Mouse (Mus musculus): ENCODE data around the gene Stat5a. TPM values are rescaled to one million over a fixed set of nuclear protein-coding genes. Genes with fewer than 3 reads are reported as not detected.

The Stat5a gene
- polyA plus RNA-seq, 1 experiment, result 3.6 TPM

DNA sequence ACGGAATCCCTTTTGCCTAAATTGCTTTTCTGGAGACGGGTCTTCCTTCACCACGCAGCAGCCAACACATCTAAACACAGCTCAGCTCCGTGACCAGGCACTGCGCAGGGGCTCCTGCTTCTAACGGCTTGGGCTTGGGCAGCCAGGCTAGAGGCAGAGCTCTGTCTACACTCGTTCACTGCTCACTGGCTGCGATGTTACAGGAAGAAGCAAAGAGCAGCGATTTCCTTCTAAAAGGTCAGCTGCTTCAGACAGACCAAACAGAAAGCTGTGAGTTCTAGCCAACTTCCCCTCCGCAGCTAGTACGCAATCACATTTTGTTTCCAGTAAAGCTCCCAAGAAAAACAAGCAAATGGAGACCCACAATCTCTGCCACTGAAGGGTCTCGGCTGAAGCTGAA lies 36.8 kb upstream of the Stat5a start:
- no peaks in the 10 kb centered on the region for H3K36me3 ChIP-seq (ENCODE audit: control insufficient read depth, insufficient read depth, low read length, poor library complexity, severe bottlenecking)
- H3K27me3 ChIP-seq (ENCODE audit: control insufficient read depth, insufficient read depth, low read length, poor library complexity, severe bottlenecking), result no peaks in the 10 kb centered on the region
- H3K9ac ChIP-seq (ENCODE audit: low read depth, poor library complexity, severe bottlenecking), result no peak overlapping the region
- no peak overlapping the region for H3K4me3 ChIP-seq (ENCODE audit: low read depth, low read length)
- H3K9me3 ChIP-seq (replicated peaks; ENCODE audit: control insufficient read depth, insufficient read depth, low read length, poor library complexity, severe bottlenecking), result no peaks in the 10 kb centered on the region
- H3K4me1 ChIP-seq (ENCODE audit: control insufficient read depth, insufficient read depth, low read length), result no peaks in the 10 kb centered on the region
- no peak overlapping the region for H3K27ac ChIP-seq (ENCODE audit: insufficient read depth, low read length)
- TF ChIP-seq POLR2A (IDR thresholded peaks at IDR 0.05; ENCODE audit: insufficient read depth, low read length), result no peak
- no peak for TF ChIP-seq CTCF (IDR thresholded peaks at IDR 0.05; ENCODE audit: low read depth, low read length)
- TF ChIP-seq EP300 (IDR thresholded peaks at IDR 0.05; ENCODE audit: insufficient read depth, low read depth, low read length), result no peak

DNA sequence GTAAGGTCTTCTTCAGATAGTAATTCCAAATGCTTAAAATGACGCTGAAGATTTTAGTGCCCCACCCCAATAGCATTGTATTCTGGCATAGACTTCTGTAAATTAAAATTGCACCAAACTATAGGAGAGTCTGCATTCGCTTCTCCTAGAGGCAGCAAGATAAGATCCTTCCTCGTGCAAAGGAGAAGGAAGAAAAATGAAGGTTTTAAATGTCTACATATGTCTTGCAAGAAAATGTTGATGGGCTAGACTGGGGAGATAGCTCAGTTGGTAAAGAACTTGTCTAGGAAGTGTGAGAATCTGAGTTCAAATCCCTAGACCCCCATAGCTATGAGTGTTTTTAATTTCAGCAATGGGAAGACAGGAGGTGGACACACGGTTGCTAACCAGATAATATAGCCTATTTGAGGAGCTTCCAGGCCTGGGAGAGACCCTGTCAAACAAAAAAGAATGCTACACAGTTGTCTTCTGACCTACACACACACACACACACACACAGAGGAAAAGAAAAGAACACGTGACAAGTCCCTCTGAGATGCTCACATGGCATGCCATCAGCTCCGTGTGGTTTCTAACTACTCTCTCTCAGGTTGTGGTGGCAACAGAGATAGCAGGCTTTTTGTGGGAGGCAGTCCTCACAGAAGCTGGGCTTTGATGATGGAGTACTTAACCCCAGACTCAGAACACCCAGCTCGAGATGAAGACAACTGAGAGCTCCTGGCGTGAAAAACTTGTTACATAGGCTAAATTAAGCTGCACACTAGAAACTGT lies 35.4 kb upstream of the Stat5a start:
- Histone ChIP-seq H3K9me3 (replicated peaks; ENCODE audit: control insufficient read depth, insufficient read depth, low read length, poor library complexity, severe bottlenecking) (no peaks in the 10 kb centered on the region), H3K4me3 (ENCODE audit: low read depth, low read length) (no peak overlapping the region), H3K9ac (ENCODE audit: low read depth, poor library complexity, severe bottlenecking) (no peak overlapping the region), H3K36me3 (ENCODE audit: control insufficient read depth, insufficient read depth, low read length, poor library complexity, severe bottlenecking) (no peaks in the 10 kb centered on the region), H3K4me1 (ENCODE audit: control insufficient read depth, insufficient read depth, low read length) (no peaks in the 10 kb centered on the region), H3K27ac (ENCODE audit: insufficient read depth, low read length) (no peak overlapping the region), H3K27me3 (ENCODE audit: control insufficient read depth, insufficient read depth, low read length, poor library complexity, severe bottlenecking) (no peaks in the 10 kb centered on the region)
- TF ChIP-seq CTCF (IDR thresholded peaks at IDR 0.05; ENCODE audit: low read depth, low read length) (no peak), EP300 (IDR thresholded peaks at IDR 0.05; ENCODE audit: insufficient read depth, low read depth, low read length) (no peak), POLR2A (IDR thresholded peaks at IDR 0.05; ENCODE audit: insufficient read depth, low read length) (no peak)

DNA sequence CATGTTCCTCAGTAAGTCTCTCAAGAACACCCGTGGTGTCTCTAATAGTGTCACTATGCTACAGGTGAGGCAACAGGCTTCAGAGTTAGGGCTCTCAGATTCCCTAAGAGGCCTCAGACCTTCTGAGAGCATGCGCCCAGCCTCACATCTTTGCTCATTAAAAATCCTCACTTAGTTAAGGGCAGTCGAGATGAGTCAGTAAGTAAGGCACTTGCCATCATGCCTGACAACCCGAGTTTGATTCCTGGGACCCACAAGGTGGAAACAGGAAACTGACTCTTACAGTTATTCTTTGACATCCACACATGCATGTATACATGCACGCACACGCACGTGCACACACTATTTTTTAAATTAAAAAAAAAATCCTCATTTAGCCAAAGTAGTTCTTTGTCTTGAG lies 34.7 kb upstream of the Stat5a start:
- H3K9me3 ChIP-seq (replicated peaks; ENCODE audit: control insufficient read depth, insufficient read depth, low read length, poor library complexity, severe bottlenecking), result no peaks in the 10 kb centered on the region
- no peaks in the 10 kb centered on the region for H3K4me1 ChIP-seq (ENCODE audit: control insufficient read depth, insufficient read depth, low read length)
- H3K27ac ChIP-seq (ENCODE audit: insufficient read depth, low read length), result no peak overlapping the region
- H3K27me3 ChIP-seq (ENCODE audit: control insufficient read depth, insufficient read depth, low read length, poor library complexity, severe bottlenecking), result no peaks in the 10 kb centered on the region
- H3K4me3 ChIP-seq (ENCODE audit: low read depth, low read length), result no peak overlapping the region
- no peak overlapping the region for H3K9ac ChIP-seq (ENCODE audit: low read depth, poor library complexity, severe bottlenecking)
- H3K36me3 ChIP-seq (ENCODE audit: control insufficient read depth, insufficient read depth, low read length, poor library complexity, severe bottlenecking), result no peaks in the 10 kb centered on the region
- TF ChIP-seq CTCF (IDR thresholded peaks at IDR 0.05; ENCODE audit: low read depth, low read length), result no peak

DNA sequence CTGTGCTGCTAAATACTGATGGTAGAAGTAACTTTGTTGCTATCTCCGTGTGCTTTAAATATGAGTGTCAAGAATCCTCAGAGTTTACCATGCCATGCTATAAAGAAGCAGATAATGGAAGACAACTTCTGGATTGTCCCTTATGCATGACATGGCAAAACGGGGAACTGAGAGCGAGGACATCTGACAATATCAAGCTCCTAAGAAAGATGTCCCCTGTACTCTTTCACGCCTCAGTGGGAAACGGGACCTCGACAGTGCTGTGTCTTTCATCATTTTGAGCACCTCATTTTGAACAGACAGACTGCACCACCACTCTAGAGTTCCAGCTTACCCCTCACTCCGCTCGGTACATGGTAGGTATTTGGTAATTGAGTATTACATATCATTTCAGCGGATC lies 33.7 kb upstream of the Stat5a start:
- Histone ChIP-seq H3K9me3 (replicated peaks; ENCODE audit: control insufficient read depth, insufficient read depth, low read length, poor library complexity, severe bottlenecking) (no peaks in the 10 kb centered on the region), H3K27ac (ENCODE audit: insufficient read depth, low read length) (no peak overlapping the region), H3K4me3 (ENCODE audit: low read depth, low read length) (no peak overlapping the region), H3K36me3 (ENCODE audit: control insufficient read depth, insufficient read depth, low read length, poor library complexity, severe bottlenecking) (no peaks in the 10 kb centered on the region), H3K27me3 (ENCODE audit: control insufficient read depth, insufficient read depth, low read length, poor library complexity, severe bottlenecking) (no peaks in the 10 kb centered on the region), H3K9ac (ENCODE audit: low read depth, poor library complexity, severe bottlenecking) (no peak overlapping the region), H3K4me1 (ENCODE audit: control insufficient read depth, insufficient read depth, low read length) (no peaks in the 10 kb centered on the region)
- TF ChIP-seq EP300 (IDR thresholded peaks at IDR 0.05; ENCODE audit: insufficient read depth, low read depth, low read length), result no peak
- TF ChIP-seq CTCF (IDR thresholded peaks at IDR 0.05; ENCODE audit: low read depth, low read length), result no peak
- no peak for TF ChIP-seq POLR2A (IDR thresholded peaks at IDR 0.05; ENCODE audit: insufficient read depth, low read length)

DNA sequence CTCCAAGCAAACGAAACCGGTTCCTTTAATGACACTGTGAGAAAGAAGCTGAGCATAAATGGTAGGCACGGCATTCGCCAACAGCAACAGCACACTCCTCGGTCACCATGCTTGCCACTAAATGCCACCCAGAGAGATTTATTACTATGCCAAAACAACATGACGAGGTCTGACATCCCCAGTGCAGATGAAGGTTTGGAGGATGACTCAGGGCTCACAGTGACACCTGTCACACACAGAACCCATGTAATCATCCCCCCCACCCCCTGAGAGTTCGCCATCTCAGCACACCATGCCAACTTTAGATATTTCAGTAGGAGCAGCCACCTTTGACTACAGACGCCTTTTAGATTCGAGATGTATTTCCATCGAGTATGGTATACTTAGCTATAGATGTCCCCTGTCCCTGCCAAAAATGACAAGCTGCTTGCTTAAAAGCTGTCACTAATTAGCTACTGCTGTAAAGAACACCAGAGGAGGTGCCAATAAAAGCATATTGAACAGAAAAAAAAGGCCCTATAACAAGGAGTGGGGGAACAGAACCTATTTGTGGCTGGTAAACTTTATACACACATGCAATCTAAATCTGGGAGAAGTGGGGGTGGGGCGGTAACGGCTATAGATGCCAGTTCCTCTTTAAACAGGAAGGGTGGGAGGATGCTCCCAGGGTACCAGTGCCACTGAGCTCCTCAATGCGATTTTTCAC lies 32.8 kb upstream of the Stat5a start:
- TF ChIP-seq POLR2A (IDR thresholded peaks at IDR 0.05; ENCODE audit: insufficient read depth, low read length), result no peak
- TF ChIP-seq EP300 (IDR thresholded peaks at IDR 0.05; ENCODE audit: insufficient read depth, low read depth, low read length), result no peak
- no peak for TF ChIP-seq CTCF (IDR thresholded peaks at IDR 0.05; ENCODE audit: low read depth, low read length)
- H3K4me3 ChIP-seq (ENCODE audit: low read depth, low read length), result no peak overlapping the region

DNA sequence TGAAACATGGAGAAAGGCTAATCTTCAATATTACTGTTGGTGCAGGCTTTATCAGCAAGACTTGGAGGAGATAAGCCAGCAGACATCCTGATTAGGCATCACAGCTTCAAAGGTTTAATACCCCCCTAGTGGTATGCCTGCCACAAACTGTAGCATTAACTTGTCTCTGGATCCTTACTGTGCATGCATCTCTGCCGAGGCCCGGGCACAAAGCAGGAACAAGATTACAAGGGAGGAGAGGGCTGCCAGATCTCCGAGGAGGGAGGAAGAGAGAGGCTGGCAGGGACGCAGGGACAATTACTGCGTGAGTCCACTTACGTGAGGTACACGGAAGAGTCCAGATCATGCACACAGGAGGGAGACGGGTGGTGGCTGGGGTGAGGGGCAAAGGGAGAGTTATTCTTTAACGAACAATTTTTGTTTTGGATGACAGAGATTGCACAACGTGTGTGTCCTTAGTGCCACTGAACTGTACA lies 30.4 kb upstream of the Stat5a start:
- no peaks in the 10 kb centered on the region for H3K27me3 ChIP-seq (ENCODE audit: control insufficient read depth, insufficient read depth, low read length, poor library complexity, severe bottlenecking)
- no peak overlapping the region for H3K4me3 ChIP-seq (ENCODE audit: low read depth, low read length)
- TF ChIP-seq EP300 (IDR thresholded peaks at IDR 0.05; ENCODE audit: insufficient read depth, low read depth, low read length) (no peak), CTCF (IDR thresholded peaks at IDR 0.05; ENCODE audit: low read depth, low read length) (no peak), POLR2A (IDR thresholded peaks at IDR 0.05; ENCODE audit: insufficient read depth, low read length) (no peak)
- H3K4me1 ChIP-seq (ENCODE audit: control insufficient read depth, insufficient read depth, low read length), result no peaks in the 10 kb centered on the region
- no peak overlapping the region for H3K9ac ChIP-seq (ENCODE audit: low read depth, poor library complexity, severe bottlenecking)
- no peak overlapping the region for H3K27ac ChIP-seq (ENCODE audit: insufficient read depth, low read length)
- no peaks in the 10 kb centered on the region for H3K9me3 ChIP-seq (replicated peaks; ENCODE audit: control insufficient read depth, insufficient read depth, low read length, poor library complexity, severe bottlenecking)
- H3K36me3 ChIP-seq (ENCODE audit: control insufficient read depth, insufficient read depth, low read length, poor library complexity, severe bottlenecking), result no peaks in the 10 kb centered on the region

More for the DNA sequence above, 32.8 kb upstream of the Stat5a start:
- Histone ChIP-seq H3K4me1 (ENCODE audit: control insufficient read depth, insufficient read depth, low read length) (no peaks in the 10 kb centered on the region), H3K9ac (ENCODE audit: low read depth, poor library complexity, severe bottlenecking) (no peak overlapping the region), H3K27ac (ENCODE audit: insufficient read depth, low read length) (no peak overlapping the region), H3K36me3 (ENCODE audit: control insufficient read depth, insufficient read depth, low read length, poor library complexity, severe bottlenecking) (no peaks in the 10 kb centered on the region), H3K9me3 (replicated peaks; ENCODE audit: control insufficient read depth, insufficient read depth, low read length, poor library complexity, severe bottlenecking) (no peaks in the 10 kb centered on the region), H3K27me3 (ENCODE audit: control insufficient read depth, insufficient read depth, low read length, poor library complexity, severe bottlenecking) (no peaks in the 10 kb centered on the region)

Data from ES-Bruce4 (cell line).